Mouse (Mus musculus): Measurements from ENCODE around the gene Arhgap9.

GRCm38 (mm10) chr10:127346173-127346572 is 24.4 kb downstream of the Arhgap9 start:
- TF ChIP-seq GATA1 (IDR thresholded peaks at IDR 0.05; ENCODE audit: low read length) (no peak), TAL1 (IDR thresholded peaks at IDR 0.05; ENCODE audit: low read length) (no peak)

All from erythroblast, embryonic 14.5 days (primary cell).